Mouse (Mus musculus): Measurements from ENCODE around the gene Svs2. TPM values are rescaled to one million over a fixed set of nuclear protein-coding genes. Genes with fewer than 3 reads are reported as not detected.

Svs2 gene
- polyA plus RNA-seq (2017; shearing (Covaris generic)) = not detected

DNA sequence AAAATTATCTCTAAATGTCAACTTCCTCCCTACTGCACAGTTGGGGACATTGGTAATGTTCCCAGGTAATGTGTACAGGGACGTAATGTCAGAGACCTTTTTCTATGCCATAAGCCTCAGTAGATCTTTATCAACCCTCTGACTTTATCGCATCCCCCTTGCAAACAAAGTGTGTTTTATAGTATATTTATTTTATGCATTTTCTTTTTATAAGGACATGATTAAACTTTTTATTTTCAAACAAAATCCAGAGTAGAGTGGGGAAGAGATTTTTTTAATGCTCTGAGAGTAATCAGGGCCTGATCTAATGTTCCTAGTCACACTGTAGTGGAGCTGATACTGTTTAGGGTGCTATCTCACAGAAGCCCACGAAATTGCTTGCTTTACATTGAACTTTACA lies at the start of gene Svs2:
TSS of gene Svs2 (minus strand) at position 101 of the 400 bp plus-strand sequence.

DNA sequence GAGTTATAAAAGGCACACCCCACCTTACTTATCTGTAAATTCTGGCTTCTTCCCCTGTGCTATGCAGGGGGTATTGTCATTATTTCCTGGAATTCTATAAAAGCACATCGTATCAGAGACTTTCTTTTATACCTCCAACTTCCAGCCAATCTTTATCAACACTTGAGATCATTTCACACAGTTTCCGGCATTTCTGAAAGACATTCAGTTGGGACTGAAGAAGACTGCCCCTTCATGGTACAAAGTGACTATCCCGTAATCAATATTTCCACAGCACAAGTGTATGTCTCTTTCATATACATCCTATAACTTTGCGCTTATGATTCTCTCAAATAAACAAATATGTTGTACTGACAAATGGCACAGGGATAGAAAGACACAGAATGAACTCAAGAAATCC lies 40.1 kb upstream of the Svs2 start, which contains the start of gene Svs4:
TSS of gene Svs4 (minus strand) at position 101 of the 400 bp plus-strand sequence.

DNA sequence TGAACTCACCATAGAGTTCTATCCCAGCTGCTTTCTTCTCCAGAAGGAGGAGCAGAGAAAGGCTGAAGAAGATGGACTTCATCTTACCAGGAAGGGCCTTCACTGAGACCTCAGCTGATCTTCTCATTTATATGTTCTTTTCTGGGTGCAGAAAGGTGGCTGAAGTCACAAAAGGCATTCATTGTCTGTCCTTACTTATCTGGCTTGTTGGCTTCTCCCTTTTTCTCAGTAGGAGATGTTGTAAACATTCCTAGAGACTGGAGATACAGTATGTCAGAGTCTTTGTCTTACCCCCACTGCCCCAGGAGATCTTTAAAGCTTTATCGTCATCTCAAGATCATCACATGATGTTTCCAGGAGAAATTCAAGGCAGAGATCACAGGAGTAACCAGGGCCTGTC lies 18.3 kb upstream of the Svs2 start, which contains the start of gene Svs3b:
TSS of gene Svs3b (minus strand) at position 101 of the 400 bp plus-strand sequence.

DNA sequence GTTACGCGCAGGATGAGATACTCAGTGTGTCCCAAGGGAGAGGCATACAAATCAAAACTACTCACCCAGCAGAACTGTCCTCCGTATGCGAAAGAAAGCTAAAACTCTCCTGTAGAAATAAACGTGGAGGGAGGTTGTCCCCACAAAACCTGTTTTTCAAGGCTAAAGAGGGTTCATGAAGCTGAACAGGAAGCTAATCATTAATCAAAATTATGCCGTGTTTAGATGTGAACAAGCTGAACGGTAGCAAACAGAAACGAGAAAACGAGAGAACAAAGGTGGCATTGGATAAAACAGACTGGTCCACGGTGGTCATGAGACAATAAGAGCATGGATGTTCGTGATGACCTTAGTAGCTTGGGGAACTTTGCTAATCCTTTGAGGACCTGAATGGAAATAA lies 16.7 kb downstream of the Svs2 start, which contains the start of gene Wfdc15b:
TSS of gene Wfdc15b (minus strand) at position 139 of the 400 bp plus-strand sequence.

DNA sequence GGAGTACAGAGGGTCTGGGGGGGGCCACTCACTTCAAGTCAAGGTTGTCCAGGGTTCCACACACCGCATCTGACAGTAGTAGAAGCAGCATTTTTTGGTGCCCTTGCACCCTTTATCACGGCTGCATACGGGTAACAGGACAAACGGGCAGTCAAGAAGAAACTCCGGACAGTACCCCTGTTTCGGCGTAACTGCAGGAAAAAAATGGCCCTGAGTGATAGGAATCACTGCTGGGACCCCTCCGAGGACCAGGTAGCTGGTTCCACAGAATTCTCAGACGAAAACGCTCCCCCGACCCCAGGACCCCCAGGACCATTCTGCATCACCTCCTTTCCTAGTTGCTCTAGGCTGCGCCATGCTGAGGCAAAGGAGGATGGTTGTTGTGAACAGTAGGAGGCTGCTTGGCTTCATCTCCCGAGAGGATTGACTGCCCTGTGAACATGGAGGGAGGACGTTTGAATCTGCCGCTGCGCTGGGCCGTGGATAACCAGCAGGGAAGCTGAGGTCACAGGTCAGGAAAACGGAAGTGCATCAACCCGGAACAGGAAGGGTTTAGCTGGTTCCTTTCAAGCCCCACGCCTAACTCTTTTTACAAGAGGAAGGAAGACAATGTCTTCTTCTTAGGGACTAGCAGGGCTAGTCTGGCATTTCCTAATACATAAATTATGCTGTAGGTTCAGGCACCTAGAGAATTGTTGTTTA lies 38.5 kb downstream of the Svs2 start, which contains the start of gene Wfdc15a:
TSS of gene Wfdc15a (minus strand) at position 505 of the 702 bp plus-strand sequence.

DNA sequence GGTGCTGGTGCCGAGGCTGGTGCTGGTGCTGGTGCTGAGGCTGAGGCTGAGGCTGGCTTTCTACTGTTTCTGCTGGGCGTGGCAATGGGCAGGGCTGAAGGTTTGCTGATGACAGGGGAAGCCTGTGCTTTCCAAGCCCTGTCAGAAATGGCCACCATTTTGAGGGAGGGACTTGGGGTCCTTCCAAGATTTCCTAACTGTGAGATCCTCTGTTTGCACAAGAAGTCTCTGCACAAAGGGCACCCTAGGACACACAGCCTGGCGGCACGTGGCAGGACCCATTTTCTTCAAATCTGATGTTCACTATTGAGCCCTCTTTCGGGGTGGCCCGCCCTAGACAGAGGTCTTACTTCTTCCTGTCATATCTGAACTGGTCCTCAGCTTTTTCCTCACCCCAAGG lies 47.7 kb downstream of the Svs2 start, which contains the start of gene Wfdc12:
TSS of gene Wfdc12 (minus strand) at position 33 of the 400 bp plus-strand sequence.

Other genes with a start within 250 kb of the Svs2 start
- gene Ywhab, start 243.5 kb downstream of the Svs2 start, polyA plus RNA-seq (2017; shearing (Covaris generic)) = 100 to 1,000 TPM; 188 to 246 TPM
- 1 to 10 TPM; 2.2 to 3.8 TPM for gene Pabpc1l, start 213.0 kb downstream of the Svs2 start, polyA plus RNA-seq (2017; shearing (Covaris generic))
- 100 to 1,000 TPM; 186 to 204 TPM for gene Stk4, start 168.1 kb downstream of the Svs2 start, polyA plus RNA-seq (2017; shearing (Covaris generic))
- gene Tomm34, start 167.3 kb downstream of the Svs2 start, polyA plus RNA-seq (2017; shearing (Covaris generic)) = 100 to 1,000 TPM; 109 to 134 TPM
- not detected for gene Kcns1, start 67.4 kb downstream of the Svs2 start, polyA plus RNA-seq (2017; shearing (Covaris generic))
- under 1 TPM in 1 of 2 experiments, not detected in 1; 0.50 TPM for gene Wfdc5, start 55.7 kb downstream of the Svs2 start, polyA plus RNA-seq (2017; shearing (Covaris generic))
- under 1 TPM in 1 of 2 experiments, not detected in 1; 0.43 TPM for gene Wfdc12, start 47.9 kb downstream of the Svs2 start, polyA plus RNA-seq (2017; shearing (Covaris generic))
- not detected for gene Wfdc15a, start 38.3 kb downstream of the Svs2 start, polyA plus RNA-seq (2017; shearing (Covaris generic))
- gene Wfdc15b, start 16.8 kb downstream of the Svs2 start, polyA plus RNA-seq (2017; shearing (Covaris generic)) = not detected
- not detected for gene Svs3b, start 18.2 kb upstream of the Svs2 start, polyA plus RNA-seq (2017; shearing (Covaris generic))
- not detected for gene Svs4, start 40.0 kb upstream of the Svs2 start, polyA plus RNA-seq (2017; shearing (Covaris generic))
- gene Svs3a, start 50.8 kb upstream of the Svs2 start, polyA plus RNA-seq (2017; shearing (Covaris generic)) = not detected
- gene Svs6, start 78.3 kb upstream of the Svs2 start, polyA plus RNA-seq (2017; shearing (Covaris generic)) = not detected
- not detected for gene Svs5, start 94.3 kb upstream of the Svs2 start, polyA plus RNA-seq (2017; shearing (Covaris generic))
- gene Slpi, start 150.6 kb upstream of the Svs2 start, polyA plus RNA-seq (2017; shearing (Covaris generic)) = 10 to 100 TPM in 1 of 2 experiments, 1 to 10 TPM in 1; 8.3 to 12.3 TPM
- not detected for gene Rbpjl, start 164.7 kb upstream of the Svs2 start, polyA plus RNA-seq (2017; shearing (Covaris generic))
- gene Matn4, start 166.7 kb upstream of the Svs2 start, polyA plus RNA-seq (2017; shearing (Covaris generic)) = not detected
- gene Sdc4, start 205.4 kb upstream of the Svs2 start, polyA plus RNA-seq (2017; shearing (Covaris generic)) = 10 to 100 TPM in 1 of 2 experiments, 1 to 10 TPM in 1; 2.1 to 10.2 TPM
- 100 to 1,000 TPM; 109 to 126 TPM for gene Sys1, start 218.5 kb upstream of the Svs2 start, polyA plus RNA-seq (2017; shearing (Covaris generic))
- gene Gm20458, start 222.5 kb upstream of the Svs2 start, polyA plus RNA-seq (2017; shearing (Covaris generic)) = 10 to 100 TPM; 11.8 to 17.1 TPM
- under 1 TPM in 1 of 2 experiments, not detected in 1; 0.24 TPM for gene Trp53tg5, start 235.3 kb upstream of the Svs2 start, polyA plus RNA-seq (2017; shearing (Covaris generic))
- gene Dbndd2, start 247.6 kb upstream of the Svs2 start, polyA plus RNA-seq (2017; shearing (Covaris generic)) = 1 to 10 TPM; 3.5 to 4.9 TPM

All from activated CD4-positive, CD25-positive, alpha-beta regulatory T cell (primary cell).